In the genomic region with DNA sequence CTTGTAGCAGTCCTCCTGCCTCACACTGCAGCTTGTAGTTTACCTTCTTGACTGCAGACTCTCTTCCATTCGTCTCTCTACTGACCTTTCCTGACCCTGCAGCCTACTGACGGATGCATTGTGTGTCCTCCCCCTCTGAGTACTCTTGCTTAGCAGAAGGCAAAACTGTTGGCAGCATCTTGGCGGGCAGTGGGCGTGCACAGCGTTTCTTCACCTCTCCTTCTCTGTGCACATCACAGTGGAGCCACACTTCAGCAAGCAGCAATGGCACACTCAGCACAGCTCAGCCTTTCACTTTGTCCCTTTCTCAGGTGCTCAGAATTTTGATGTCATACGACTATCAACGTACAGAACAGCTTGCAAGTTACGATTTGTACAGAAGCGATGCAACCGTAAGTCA, we compare ENCODE assay signal across 23 mouse cellular contexts. TPM values are rescaled to one million over a fixed set of nuclear protein-coding genes. Genes with fewer than 3 reads are reported as not detected.
DNase-seq lines count a peak whose midpoint lies in the region; ATAC-seq and TF ChIP-seq lines count a peak whose summit lies in the region.
"Had no signal": no experiment of that assay in that cellular context is flagged by ENCODE, and none has a peak within 500 bp of the region (broad histone marks: within the 10 kb centered on the region; RNA-seq: fewer than 3 reads in every experiment).

No protein-coding gene starts in this region.

- dilution Hi-C loops in CH12.LX (cut with MboI; ENCODE audit: extremely low pct_ligation_motif_present, extremely low pct_unique_long_range_greater_than_20kb, low sequenced_read_pairs) = no loop called here

- no peak for TF ChIP-seq EP300 in CH12.LX (IDR thresholded peaks at IDR 0.05; ENCODE audit: low read length)

- WGBS in thymus, adult 2 months = 98% methylated on average over 10 of the region's 10 CpGs

- in situ Hi-C loops in CH12.LX (cut with MboI; ENCODE audit: low pct_ligation_motif_present, low pct_unique_long_range_greater_than_20kb, low sequenced_read_pairs) = no loop called here

- DNase-seq in frontal cortex, postnatal 14 days (ENCODE audit: low spot score in 2 of 2) = no peak
- peak; percentile 48 to 62 for DNase-seq in left cerebral cortex, adult 18-20 months (ENCODE audit: low spot score in 2 of 2)
- DNase-seq in left cerebral cortex, postnatal 10 days (ENCODE audit: extremely low spot score in 1 of 2, low spot score in 2 of 2) = no peak
- no peak for DNase-seq in CH12.LX (ENCODE audit: extremely low read depth)
- DNase-seq in left cerebral cortex, postnatal 36 days (ENCODE audit: low spot score in 2 of 2) = peak; percentile 39 to 51
- DNase-seq in thymus, adult 2 months = no peak
- DNase-seq: adrenal gland, postnatal 10 days; B cell, adult 2 months; cerebellum, adult 11-12 months; cerebellum, adult 9-10 months; cerebellum, postnatal 25 days; gastrocnemius, adult 2 months; gastrocnemius, postnatal 25 days; heart, postnatal 4 days had no signal

- no peak for TF ChIP-seq CTCF in CH12.LX (conservative IDR thresholded peaks at IDR 0.05 in 1 of 2, IDR thresholded peaks at IDR 0.05 in 1 of 2; ENCODE audit: low read depth in 2 of 2, low read length in 2 of 2)
- no peak for TF ChIP-seq CTCF in thymus, adult 2 months (IDR thresholded peaks at IDR 0.05; ENCODE audit: borderline replicate concordance, control insufficient read depth, extremely low read depth, insufficient read depth, low read length, poor library complexity)

- TF ChIP-seq POLR2A in CH12.LX (IDR thresholded peaks at IDR 0.05; ENCODE audit: low read depth, low read length) = no peak
- no peak for TF ChIP-seq POLR2A in thymus, adult 2 months (IDR thresholded peaks at IDR 0.05; ENCODE audit: control insufficient read depth, extremely low read depth, insufficient read depth, low read length, poor library complexity)

- H3K9ac ChIP-seq in CH12.LX (ENCODE audit: insufficient read depth, low read depth) = no peak overlapping the region
- H3K9ac ChIP-seq: heart, embryonic 13.5 days; hindbrain, embryonic 12.5 days had no signal

- H3K4me2 ChIP-seq in CH12.LX (ENCODE audit: insufficient read depth, low read depth, poor library complexity, severe bottlenecking) = no peak overlapping the region
- H3K4me2 ChIP-seq: heart, embryonic 13.5 days; hindbrain, embryonic 12.5 days had no signal

- no peak overlapping the region for H3K27ac ChIP-seq in CH12.LX (ENCODE audit: insufficient read depth, low read depth)
- H3K27ac ChIP-seq in thymus, adult 2 months (ENCODE audit: control insufficient read depth, insufficient read depth, low read length) = no peak overlapping the region
- H3K27ac ChIP-seq: embryonic facial prominence, embryonic 10.5 days; forebrain, embryonic 10.5 days; gastrocnemius, adult 2 months; heart, embryonic 13.5 days; hindbrain, embryonic 12.5 days had no signal

- intact Hi-C loops in left cerebral cortex, postnatal 10 days (cut with DNase I) = no loop called here
- intact Hi-C loops in left cerebral cortex, postnatal 36 days (cut with DNase I) = no loop called here

- H3K36me3 ChIP-seq in CH12.LX (replicated peaks in 1 of 2; ENCODE audit: control insufficient read depth in 1 of 2, insufficient read depth in 1 of 2, low read length in 1 of 2) = peaks cover 0 to 23% of the 10 kb centered on the region in 2 experiments
- no peaks in the 10 kb centered on the region for H3K36me3 ChIP-seq in thymus, adult 2 months (ENCODE audit: control insufficient read depth, insufficient read depth, low read length)

- H3K4me1 ChIP-seq in CH12.LX (ENCODE audit: control insufficient read depth in 1 of 2, insufficient read depth in 2 of 2) = peaks cover 2 to 13% of the 10 kb centered on the region in 2 experiments; a peak in 2 of 4 replicates
- no peaks in the 10 kb centered on the region for H3K4me1 ChIP-seq in thymus, adult 2 months (replicated peaks; ENCODE audit: control insufficient read depth, insufficient read depth, low read length)
- H3K4me1 ChIP-seq: embryonic facial prominence, embryonic 10.5 days; forebrain, embryonic 10.5 days; heart, embryonic 13.5 days; hindbrain, embryonic 12.5 days had no signal

- no peak overlapping the region for H3K4me3 ChIP-seq in CH12.LX (replicated peaks in 1 of 3; ENCODE audit: low read depth in 2 of 3, low read length in 2 of 3, poor library complexity in 1 of 3)
- no peak overlapping the region for H3K4me3 ChIP-seq in thymus, adult 2 months (ENCODE audit: control insufficient read depth, insufficient read depth, low read length)
- H3K4me3 ChIP-seq: embryonic facial prominence, embryonic 10.5 days; forebrain, embryonic 10.5 days; gastrocnemius, adult 2 months; heart, embryonic 13.5 days; hindbrain, embryonic 12.5 days had no signal

- no peaks in the 10 kb centered on the region for H3K9me3 ChIP-seq in CH12.LX (replicated peaks; ENCODE audit: low read length)
- H3K9me3 ChIP-seq: embryonic facial prominence, embryonic 10.5 days; forebrain, embryonic 10.5 days; heart, embryonic 13.5 days; hindbrain, embryonic 12.5 days had no signal

- peak; percentile 78 for ATAC-seq in frontal cortex, adult (ENCODE audit: low TSS enrichment)
- ATAC-seq: CD4-positive, CD25-positive, alpha-beta regulatory T cell, adult 4 months; forebrain, embryonic 14.5 days; hindbrain, embryonic 16.5 days; inflammation-experienced regulatory T-cells, adult 6 months had no signal

- no peaks in the 10 kb centered on the region for H3K27me3 ChIP-seq in CH12.LX (replicated peaks)
- no peaks in the 10 kb centered on the region for H3K27me3 ChIP-seq in thymus, adult 2 months (ENCODE audit: control insufficient read depth, insufficient read depth, low read length)
- H3K27me3 ChIP-seq: heart, embryonic 13.5 days; hindbrain, embryonic 12.5 days had no signal

- H3K79me2 ChIP-seq in CH12.LX (replicated peaks; ENCODE audit: control insufficient read depth, extremely low read depth, insufficient read depth, poor library complexity, severe bottlenecking) = no peaks in the 10 kb centered on the region

- no peak for TF ChIP-seq RAD21 in CH12.LX (IDR thresholded peaks at IDR 0.05; ENCODE audit: low read depth, low read length)

TF ChIP-seq in CH12.LX, 34 proteins besides CTCF, POLR2A, EP300 and RAD21:
- TF ChIP-seq GABPA (IDR thresholded peaks at IDR 0.05; ENCODE audit: insufficient replicate concordance, low read depth, low read length) (no peak), IRF4 (IDR thresholded peaks at IDR 0.05; ENCODE audit: low read depth, low read length) (0 out of 2 replicates have a peak, but pooled peaks have one; percentile 1)

RNA-seq across cellular contexts. Expression of a gene that starts 19.4 kb away (rescaled TPM):
- total RNA-seq in left cerebral cortex, adult 18-20 months (2021) = 100 to 1,000 TPM; 124 to 136 TPM
- total RNA-seq in left cerebral cortex, postnatal 10 days (2021) = 10 to 100 TPM; 74.5 to 76.5 TPM
- total RNA-seq in CH12.LX (2012; rRNA removed) = 23.4 and 26.0 TPM in 2 replicates
- 6.9 and 8.1 TPM in 2 replicates for total RNA-seq in CH12.LX (2014; rRNA removed)
- 17.4 and 18.9 TPM in 2 replicates for polyA plus RNA-seq in CH12.LX (2012; ENCODE audit: insufficient read length, low read depth)
- total RNA-seq in left cerebral cortex, postnatal 36 days (2021) = 100 to 1,000 TPM; 120 TPM
- polyA plus RNA-seq in thymus, adult 2 months (2012; rRNA removed) = 60.7 and 60.8 TPM in 2 replicates

Comparison
In these comparisons a context has a peak if more than half of its experiments do, and no peak if none do; other contexts are left out.
1. DNase-seq: peak in left cerebral cortex, adult 18-20 months (2 of 2) and left cerebral cortex, postnatal 36 days (2 of 2); none in frontal cortex, postnatal 14 days (0 of 2), left cerebral cortex, postnatal 10 days (0 of 2), CH12.LX (single experiment) and thymus, adult 2 months (single experiment).